Mouse (Mus musculus) spleen, adult 2 months (tissue): Measurements from ENCODE around the gene Ppm1e. TPM values are rescaled to one million over a fixed set of nuclear protein-coding genes. Genes with fewer than 3 reads are reported as not detected.
A peak's percentile ranks its signal among the peaks of the same experiment; 100 is the strongest.

Experiments used
- DNase-seq, 2 experiments: peaks; one replicate each; pipeline versions ENCODE4 v3.0.0 to v3.0.0-alpha.2; 2012 to 2021; ENCODE audit warnings: low spot score in 2 of 2, low read depth in 1 of 2
- H3K27ac ChIP-seq: fragments of 200-500 bp; 2 replicates; pipeline ENCODE4 v1.5.1; 2012; ENCODE audit warnings: low read length, inconsistent platforms; ENCODE audit not compliant: insufficient read depth
- H3K27me3 ChIP-seq: fragments of 200-500 bp; 2 replicates; pipeline ENCODE4 v1.6.1; 2012; ENCODE audit warnings: mild to moderate bottlenecking, moderate library complexity, low read length, inconsistent platforms; ENCODE audit not compliant: control insufficient read depth, insufficient read depth
- H3K36me3 ChIP-seq: fragments of 200-500 bp; 2 replicates; pipeline ENCODE4 v1.6.1; 2012; ENCODE audit warnings: mild to moderate bottlenecking, low read length, inconsistent platforms; ENCODE audit not compliant: control insufficient read depth, insufficient read depth
- H3K4me1 ChIP-seq: fragments of 200-500 bp; 2 replicates; pipeline ENCODE4 v1.6.1; 2011; ENCODE audit warnings: inconsistent platforms; ENCODE audit not compliant: control insufficient read depth, insufficient read depth, insufficient read length
- H3K4me3 ChIP-seq: fragments of 200-500 bp; 2 replicates; pipeline ENCODE4 v1.5.1; 2011; ENCODE audit warnings: mild to moderate bottlenecking, inconsistent platforms; ENCODE audit not compliant: insufficient read depth, insufficient read length; ENCODE audit errors: extremely low read depth
- CTCF ChIP-seq: fragments of 200-500 bp; IDR thresholded peaks from 2 replicates; pipeline ENCODE4 v1.5.1; 2011; ENCODE audit warnings: mild to moderate bottlenecking, inconsistent platforms; ENCODE audit not compliant: insufficient read depth, insufficient read length, insufficient replicate concordance; ENCODE audit errors: extremely low read depth
- POLR2A ChIP-seq: fragments of 200-500 bp; IDR thresholded peaks from 2 replicates; pipeline ENCODE4 v1.6.1; 2011; ENCODE audit warnings: low read depth, low read length, inconsistent platforms
- WGBS: fragments of 180-500 bp; shearing (Covaris S2); methylation state at CpG from one replicate; pipeline ENCODE4 v1.1.7; 2018; 5-methylcytosine and 5-hydroxymethylcytosine counted together
- polyA plus RNA-seq: library from polyadenylated mRNA; depleted of rRNA; stranded (reverse); fragments of >200 nt; gene quantifications from 2 replicates; pipeline ENCODE4 v1.2.3, GENCODE M21; 2012

Ppm1e gene
- polyA plus RNA-seq, 1 experiment, result 0.86 TPM

DNA sequence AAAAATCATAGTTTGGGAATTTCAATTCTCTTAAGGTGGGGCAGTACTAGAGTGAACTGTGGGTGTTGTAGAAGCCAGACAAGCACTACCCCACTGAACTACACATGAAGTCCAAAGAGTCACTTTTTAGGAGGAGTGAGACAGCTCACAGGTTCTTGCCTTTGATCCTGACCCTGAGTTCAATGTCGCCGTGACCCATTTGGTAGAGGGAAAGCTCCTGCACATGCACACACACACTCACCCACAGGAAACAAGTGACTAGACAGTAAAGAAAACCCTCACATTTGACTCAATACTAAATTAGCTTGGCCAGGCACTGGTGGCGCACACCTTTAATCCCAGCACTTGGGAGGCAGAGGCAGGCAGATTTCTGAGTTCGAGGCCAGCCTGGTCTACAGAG, 25.7 kb upstream of the Ppm1e start:
- no peaks in the 10 kb centered on the region for H3K4me1 ChIP-seq
- 91% methylated on average over 4 of the region's 4 CpGs for WGBS
- no peak for DNase-seq
- H3K4me3 ChIP-seq, result no peak overlapping the region
- no peak for TF ChIP-seq POLR2A
- no peak for TF ChIP-seq CTCF
- H3K36me3 ChIP-seq, result no peaks in the 10 kb centered on the region
- no peaks in the 10 kb centered on the region for H3K27me3 ChIP-seq
- H3K27ac ChIP-seq, result no peak overlapping the region

GRCm38 (mm10) chr11:87367865-87368580, 9.2 kb upstream of the Ppm1e start:
- H3K27ac ChIP-seq, result no peak overlapping the region

GRCm38 (mm10) chr11:87367061-87367460, 8.2 kb upstream of the Ppm1e start:
- Histone ChIP-seq H3K4me3 (no peak overlapping the region), H3K27ac (no peak overlapping the region), H3K4me1 (no peaks in the 10 kb centered on the region), H3K27me3 (no peaks in the 10 kb centered on the region), H3K36me3 (no peaks in the 10 kb centered on the region; the same call in 1 of the 2 replicates)
- no peak for TF ChIP-seq CTCF
- TF ChIP-seq POLR2A, result no peak
- WGBS, result 67% methylated on average over 7 of the region's 7 CpGs
- DNase-seq, result no peak

More at GRCm38 (mm10) chr11:87367865-87368580, 9.2 kb upstream of the Ppm1e start:
- 40% methylated on average over 9 of the region's 9 CpGs for WGBS
- H3K4me3 ChIP-seq, result no peak overlapping the region
- no peak for DNase-seq
- H3K4me1 ChIP-seq, result no peaks in the 10 kb centered on the region
- H3K36me3 ChIP-seq, result no peaks in the 10 kb centered on the region; the same call in 1 of the 2 replicates
- no peaks in the 10 kb centered on the region for H3K27me3 ChIP-seq
- TF ChIP-seq CTCF (no peak), POLR2A (no peak)

DNA sequence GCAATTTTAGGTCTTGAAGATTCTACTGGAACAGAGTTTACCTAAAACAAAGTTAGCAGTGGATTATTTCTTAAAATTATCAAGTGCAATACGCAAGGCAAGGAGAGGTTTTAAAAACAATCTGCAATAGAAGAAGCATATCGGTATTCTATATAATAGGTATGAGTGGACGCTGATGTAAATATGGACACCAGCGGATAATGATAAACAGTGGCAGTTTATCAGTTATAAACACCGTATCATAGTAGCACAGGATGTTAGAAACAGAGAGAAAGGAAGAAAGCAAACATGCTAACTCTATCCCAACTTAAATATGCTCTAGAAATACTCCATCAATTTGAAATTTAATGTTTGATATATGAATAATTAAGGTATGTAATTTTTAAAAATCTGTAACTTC, 6.3 kb upstream of the Ppm1e start:
- H3K36me3 ChIP-seq, result no peaks in the 10 kb centered on the region; the same call in 1 of the 2 replicates
- no peaks in the 10 kb centered on the region for H3K4me1 ChIP-seq
- H3K4me3 ChIP-seq, result no peak overlapping the region
- TF ChIP-seq CTCF, result no peak
- no peak for TF ChIP-seq POLR2A
- DNase-seq, result no peak
- WGBS, result 93% methylated on average over 5 of the region's 5 CpGs
- no peaks in the 10 kb centered on the region for H3K27me3 ChIP-seq
- no peak overlapping the region for H3K27ac ChIP-seq

DNA sequence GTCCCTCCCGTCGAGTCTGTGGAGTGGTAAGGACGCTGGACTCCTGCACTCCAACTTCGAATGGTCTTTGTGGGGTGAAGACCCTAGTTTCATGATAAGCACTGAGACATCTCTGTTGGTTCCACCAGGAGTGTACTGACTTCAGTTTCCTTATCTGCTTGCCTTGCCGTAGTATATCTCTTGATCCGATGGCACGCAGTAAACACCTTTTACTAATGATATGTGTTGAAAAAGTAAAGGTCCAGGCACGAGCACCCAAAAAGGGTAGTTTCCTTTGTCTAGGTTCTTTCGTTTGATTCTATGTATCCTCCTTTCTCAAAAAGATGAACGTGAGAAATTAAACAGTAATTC, 414 bp upstream of the Ppm1e start:
- 12% methylated on average over 10 of the region's 10 CpGs for WGBS
- DNase-seq, result no peak
- peaks cover 5% of the 10 kb centered on the region; the same call in 1 of the 2 replicates for H3K4me1 ChIP-seq
- H3K36me3 ChIP-seq, result no peaks in the 10 kb centered on the region; the same call in 1 of the 2 replicates
- H3K27ac ChIP-seq, result no peak overlapping the region
- no peak for TF ChIP-seq POLR2A
- no peak for TF ChIP-seq CTCF
- H3K27me3 ChIP-seq, result peaks cover 7% of the 10 kb centered on the region
- peak overlapping the region; percentile 87 for H3K4me3 ChIP-seq

GRCm38 (mm10) chr11:87357317-87358300, 1.2 kb downstream of the Ppm1e start:
- Histone ChIP-seq H3K36me3 (no peaks in the 10 kb centered on the region), H3K4me3 (peak overlapping the region; percentile 87), H3K27me3 (peaks cover 7% of the 10 kb centered on the region), H3K4me1 (peaks cover 5% of the 10 kb centered on the region; the same call in 1 of the 2 replicates), H3K27ac (peak overlapping the region; percentile 9; the same call in 1 of the 2 replicates)
- WGBS, result 2% methylated on average over 31 of the region's 31 CpGs
- TF ChIP-seq POLR2A (no peak), CTCF (no peak)
- peak in 1 of 2 experiments; percentile 4 for DNase-seq
